Mouse (Mus musculus) retina, postnatal 1 day (tissue): ENCODE results near the gene Ctrb1.
A peak's percentile ranks its signal among the peaks of the same experiment; 100 is the strongest.
"Not testable (repeated sequence)": the region's sequence is repeated elsewhere in the genome, so short reads cannot be mapped to it uniquely, and the experiment has no call there.

Experiments used
- DNase-seq: peaks from one replicate; pipeline ENCODE4 v3.0.0-alpha.2; 2012

Ctrb1 gene

GRCm38 (mm10) chr8:111680423-111681028, 10.3 kb downstream of the Ctrb1 start:
- DNase-seq = peak; percentile 53

- no peak for DNase-seq
These were observed 12.0 kb downstream of the Ctrb1 start for GRCm38 (mm10) chr8:111678848-111679247.

DNA sequence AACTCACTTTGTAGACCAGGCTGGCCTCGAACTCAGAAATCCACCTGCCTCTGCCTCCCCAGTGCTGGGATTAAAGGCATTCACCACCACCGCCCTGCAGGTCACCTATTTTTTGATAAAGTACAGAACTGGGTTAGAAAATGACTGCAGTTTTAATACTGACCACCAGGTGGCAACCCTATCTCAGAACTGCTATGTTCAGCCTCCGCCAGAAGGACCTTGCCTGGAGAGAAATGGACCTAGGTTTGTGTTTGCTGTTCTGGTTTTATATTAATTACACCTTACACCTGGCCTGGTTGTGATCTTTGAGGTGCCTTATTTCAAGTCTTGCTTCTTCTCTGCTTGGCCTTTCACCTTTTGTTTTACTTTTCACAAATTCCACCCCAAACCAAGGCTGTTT, 12.7 kb downstream of the Ctrb1 start:
- DNase-seq = peak; percentile 79

DNA sequence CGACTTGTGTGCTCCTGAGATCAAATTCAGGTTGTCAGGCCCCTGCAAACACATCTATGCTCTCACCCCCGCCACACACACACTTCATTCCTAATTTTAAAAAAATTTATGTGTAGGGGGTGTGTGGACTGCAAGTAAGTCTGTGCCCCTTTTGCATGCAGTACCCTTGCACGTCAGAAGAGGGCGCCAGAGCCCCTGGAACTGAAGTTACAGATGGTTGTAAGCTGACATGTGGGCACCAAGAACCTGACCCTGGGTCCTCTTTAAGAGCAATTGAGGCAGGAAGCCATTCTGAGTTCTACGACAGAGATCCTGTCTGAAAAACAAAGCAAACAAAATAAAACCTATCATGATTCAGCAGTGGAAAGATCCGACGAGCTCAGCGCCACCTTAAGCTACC, 14.6 kb downstream of the Ctrb1 start:
- DNase-seq = no peak

- DNase-seq = no peak
These were observed 24.1 kb downstream of the Ctrb1 start for GRCm38 (mm10) chr8:111666751-111667150.

DNA sequence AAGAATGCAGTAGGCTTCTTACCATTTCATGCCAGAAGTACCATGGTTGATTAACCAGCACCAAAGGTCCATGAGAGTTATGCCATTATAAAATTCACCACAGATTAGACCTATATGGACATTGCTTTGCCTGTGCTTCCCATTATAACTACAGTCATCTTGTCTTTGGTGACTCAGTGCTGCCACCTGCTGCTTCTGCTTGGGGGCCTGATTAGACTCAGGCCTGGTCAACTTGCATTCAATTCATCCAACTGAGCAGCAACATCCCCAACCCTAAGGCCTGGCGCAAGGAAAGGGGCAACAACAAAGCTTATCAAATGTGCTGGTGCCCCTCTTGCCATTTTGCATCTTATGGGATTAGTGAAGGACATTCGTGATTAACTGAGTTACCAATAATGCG, 28.3 kb downstream of the Ctrb1 start:
- DNase-seq = peak; percentile 73

- DNase-seq = no peak
These were observed 31.9 kb downstream of the Ctrb1 start for GRCm38 (mm10) chr8:111658819-111659423.

DNA sequence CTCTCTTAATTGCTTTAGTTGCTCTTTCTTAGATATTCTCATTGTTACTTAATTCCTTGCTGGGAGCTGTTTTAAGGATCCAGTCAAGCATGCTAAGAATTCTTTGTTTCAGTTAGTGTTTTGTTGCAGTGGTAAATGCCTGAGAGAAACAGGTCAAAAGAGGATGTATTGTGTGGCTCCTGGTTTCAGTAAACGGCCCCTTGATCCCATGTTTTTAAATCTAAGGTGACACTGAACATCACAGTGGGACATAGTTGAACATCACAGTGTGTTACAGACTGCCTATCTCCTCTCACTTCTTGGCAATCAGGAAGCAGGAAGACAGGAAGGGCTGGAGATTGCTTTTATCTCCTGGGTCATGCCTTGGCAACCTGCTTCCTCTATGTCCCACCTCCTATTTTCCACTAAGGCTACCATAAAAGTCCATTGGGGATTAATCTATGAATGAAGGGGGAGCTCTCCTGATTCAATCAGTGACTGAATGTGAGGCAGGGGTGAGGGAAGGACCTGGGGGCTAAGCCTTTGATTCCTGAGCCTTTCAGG, 33.4 kb downstream of the Ctrb1 start:
- no peak for DNase-seq

DNA sequence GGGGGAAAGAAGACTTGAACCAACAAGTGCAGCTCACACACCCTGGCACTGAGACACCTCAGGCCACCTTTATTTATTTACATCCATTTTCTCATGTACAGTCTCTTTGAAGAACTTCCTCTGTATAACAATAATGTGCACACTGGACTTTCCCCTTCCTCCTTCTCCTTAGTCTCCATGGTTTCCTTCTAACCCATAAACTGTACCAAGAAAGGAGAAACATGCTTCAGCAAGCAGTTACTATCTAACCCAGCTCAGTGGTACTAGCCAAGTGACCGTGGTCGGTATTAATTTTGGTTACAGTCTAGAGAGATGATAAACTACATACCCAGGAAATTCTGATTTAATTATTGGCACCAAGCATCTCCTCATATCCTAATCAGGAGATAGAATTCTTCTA, 37.3 kb downstream of the Ctrb1 start:
- DNase-seq = no peak

- DNase-seq = no peak
These were observed 40.2 kb downstream of the Ctrb1 start for GRCm38 (mm10) chr8:111650651-111651050.

DNA sequence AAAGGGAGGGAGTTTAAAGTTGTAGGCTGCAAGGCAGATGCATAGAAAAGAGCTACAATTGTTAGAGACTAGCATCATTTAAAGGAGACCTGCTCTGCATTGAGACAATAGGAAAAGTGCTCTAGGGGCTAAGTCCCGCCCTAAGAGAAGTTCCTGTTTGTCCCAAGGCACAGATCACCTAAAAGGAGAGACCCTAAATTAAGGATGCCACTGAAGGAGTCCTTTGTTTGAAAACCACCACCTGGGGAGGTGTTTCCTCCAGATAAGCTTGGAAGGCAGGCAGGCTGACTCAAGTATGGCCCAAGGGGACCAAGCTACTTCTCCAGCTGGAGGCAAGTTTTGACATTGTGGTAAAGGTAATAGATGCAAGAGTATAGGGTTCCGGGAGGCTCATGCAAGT, 42.0 kb downstream of the Ctrb1 start:
- no peak for DNase-seq

DNA sequence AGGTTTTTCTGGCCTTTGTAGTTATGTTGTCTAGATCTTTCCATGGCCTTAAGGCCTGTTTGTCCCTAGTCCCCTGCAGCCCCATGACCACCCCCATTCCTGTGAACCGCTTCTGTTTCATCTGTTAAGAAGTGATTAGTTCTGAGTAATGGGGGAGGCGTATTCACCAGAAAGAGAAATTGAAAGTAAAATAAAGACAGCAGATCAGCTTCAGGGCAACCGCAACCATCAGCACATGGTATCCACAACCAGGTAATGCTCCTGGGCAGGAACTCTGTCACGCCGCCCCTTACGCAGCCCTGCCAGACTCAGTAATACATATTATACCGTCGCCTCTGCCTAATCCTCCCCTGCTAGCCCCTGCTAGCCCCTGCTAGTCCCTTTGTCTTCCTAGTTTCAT, 45.1 kb downstream of the Ctrb1 start:
- DNase-seq = no peak

- not testable (repeated sequence) for DNase-seq
These were observed 46.3 kb downstream of the Ctrb1 start for GRCm38 (mm10) chr8:111644286-111645051.

DNA sequence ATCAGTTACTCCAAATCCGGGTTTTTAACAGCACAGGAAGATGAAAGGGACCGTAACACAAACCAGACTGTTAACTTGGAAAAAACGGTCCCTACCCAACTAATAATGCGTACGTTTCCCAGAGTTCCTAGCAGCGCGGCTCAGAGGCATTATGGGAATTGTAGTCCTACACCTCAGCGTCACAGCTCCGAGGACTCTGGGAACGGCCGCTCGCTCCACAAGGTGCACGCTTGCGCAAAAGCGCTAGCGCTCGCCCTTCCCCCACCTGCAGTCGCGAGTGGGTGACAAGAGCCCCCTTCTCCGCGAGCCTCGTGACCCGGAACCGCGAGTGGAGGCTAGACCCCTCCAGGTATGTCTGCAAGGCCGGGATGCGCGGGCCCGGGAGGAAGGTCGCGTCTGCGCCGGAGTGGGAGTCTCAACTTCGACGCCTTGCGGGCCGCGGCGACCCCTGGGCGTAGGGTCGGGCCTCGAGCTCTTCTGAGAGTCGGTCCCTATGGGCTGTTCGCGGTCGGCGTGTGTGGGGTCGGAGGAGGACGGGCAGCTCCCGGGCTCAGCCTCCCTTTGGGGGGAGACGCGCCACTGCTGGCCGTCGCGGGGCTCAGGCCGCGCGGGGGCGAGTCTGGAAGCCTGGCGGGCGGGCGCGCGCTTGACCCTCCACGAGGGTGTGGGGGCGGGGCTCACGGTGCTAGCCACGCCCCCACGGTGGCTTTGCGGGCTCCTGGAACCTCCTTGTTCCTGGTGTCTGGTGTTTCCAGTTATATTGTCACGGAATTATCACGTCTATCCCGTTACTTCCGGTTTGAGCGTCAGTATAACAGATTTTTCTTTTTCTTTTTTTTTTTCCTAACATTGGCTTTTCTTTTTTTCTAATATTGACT, 47.3 kb downstream of the Ctrb1 start, which contains the start of gene Zfp1:
Gene Zfp1 (plus strand): TSS at position 138 of the 878 bp plus-strand sequence.
- peak; percentile 96 for DNase-seq

GRCm38 (mm10) chr8:111642939-111643263, 47.9 kb downstream of the Ctrb1 start:
- DNase-seq = no peak

- no peak for DNase-seq
These were observed 48.3 kb downstream of the Ctrb1 start for GRCm38 (mm10) chr8:111642496-111642895.

GRCm38 (mm10) chr8:111641064-111641463, 49.7 kb downstream of the Ctrb1 start:
- no peak for DNase-seq

GRCm38 (mm10) chr8:111638086-111638485, 52.7 kb downstream of the Ctrb1 start:
- no peak for DNase-seq
